Mouse (Mus musculus): ENCODE data around the gene Tbl1x. TPM values are rescaled to one million over a fixed set of nuclear protein-coding genes. Genes with fewer than 3 reads are reported as not detected.

Tbl1x gene
- polyA plus RNA-seq, 1 experiment from 2014 or later = 48.2 TPM

- no peak overlapping the region for H3K9ac ChIP-seq
- H3K9me3 ChIP-seq = no peaks in the 10 kb centered on the region
- H3K4me1 ChIP-seq = no peaks in the 10 kb centered on the region
- H3K36me3 ChIP-seq (replicated peaks) = no peaks in the 10 kb centered on the region
- H3K4me2 ChIP-seq = no peak overlapping the region
- no peaks in the 10 kb centered on the region for H3K27me3 ChIP-seq (replicated peaks)
- H3K27ac ChIP-seq = no peak overlapping the region
- ATAC-seq (replicated peaks) = no peak
- H3K4me3 ChIP-seq = no peak overlapping the region
- 85% methylated on average over 1 of the region's 1 CpGs for WGBS
These were observed 35.6 kb downstream of the Tbl1x start for GRCm38 (mm10) chrX:77546448-77546847.

GRCm38 (mm10) chrX:77548951-77549350 is 38.1 kb downstream of the Tbl1x start:
- Histone ChIP-seq H3K27me3 (replicated peaks) (no peaks in the 10 kb centered on the region), H3K4me2 (no peak overlapping the region), H3K4me1 (no peaks in the 10 kb centered on the region), H3K9me3 (no peaks in the 10 kb centered on the region), H3K36me3 (replicated peaks) (no peaks in the 10 kb centered on the region), H3K9ac (no peak overlapping the region), H3K27ac (no peak overlapping the region), H3K4me3 (no peak overlapping the region)
- 90% methylated on average over 1 of the region's 1 CpGs for WGBS
- ATAC-seq (replicated peaks) = no peak

- Histone ChIP-seq H3K9ac (no peak overlapping the region), H3K27ac (no peak overlapping the region), H3K4me2 (no peak overlapping the region), H3K9me3 (no peaks in the 10 kb centered on the region), H3K36me3 (replicated peaks) (no peaks in the 10 kb centered on the region), H3K4me1 (no peaks in the 10 kb centered on the region), H3K4me3 (no peak overlapping the region), H3K27me3 (replicated peaks) (no peaks in the 10 kb centered on the region)
- ATAC-seq (replicated peaks) = no peak
These were observed 39.6 kb downstream of the Tbl1x start for GRCm38 (mm10) chrX:77550388-77550787.

- Histone ChIP-seq H3K9ac (no peak overlapping the region), H3K4me2 (no peak overlapping the region), H3K4me1 (no peaks in the 10 kb centered on the region), H3K4me3 (no peak overlapping the region), H3K9me3 (no peaks in the 10 kb centered on the region), H3K27me3 (replicated peaks) (no peaks in the 10 kb centered on the region), H3K36me3 (replicated peaks) (no peaks in the 10 kb centered on the region), H3K27ac (no peak overlapping the region)
- no peak for ATAC-seq (replicated peaks)
These were observed 40.5 kb downstream of the Tbl1x start for GRCm38 (mm10) chrX:77551306-77551705.

GRCm38 (mm10) chrX:77552088-77552487 is 41.3 kb downstream of the Tbl1x start:
- no peak overlapping the region for H3K4me3 ChIP-seq
- H3K36me3 ChIP-seq (replicated peaks) = no peaks in the 10 kb centered on the region
- no peaks in the 10 kb centered on the region for H3K4me1 ChIP-seq
- H3K9ac ChIP-seq = no peak overlapping the region
- no peaks in the 10 kb centered on the region for H3K27me3 ChIP-seq (replicated peaks)
- no peak for ATAC-seq (replicated peaks)
- no peak overlapping the region for H3K4me2 ChIP-seq
- no peaks in the 10 kb centered on the region for H3K9me3 ChIP-seq
- no peak overlapping the region for H3K27ac ChIP-seq
- 85% methylated on average over 3 of the region's 3 CpGs for WGBS

- 81% methylated on average over 1 of the region's 1 CpGs for WGBS
- Histone ChIP-seq H3K4me1 (no peaks in the 10 kb centered on the region), H3K36me3 (replicated peaks) (no peaks in the 10 kb centered on the region), H3K27me3 (replicated peaks) (no peaks in the 10 kb centered on the region), H3K9ac (no peak overlapping the region), H3K4me3 (no peak overlapping the region), H3K9me3 (no peaks in the 10 kb centered on the region), H3K4me2 (no peak overlapping the region), H3K27ac (no peak overlapping the region)
- ATAC-seq (replicated peaks) = no peak
These were observed 45.2 kb downstream of the Tbl1x start for GRCm38 (mm10) chrX:77555985-77556384.

GRCm38 (mm10) chrX:77559199-77559881 is 48.5 kb downstream of the Tbl1x start:
- Histone ChIP-seq H3K4me1 (no peaks in the 10 kb centered on the region), H3K9me3 (no peaks in the 10 kb centered on the region), H3K27me3 (replicated peaks) (no peaks in the 10 kb centered on the region), H3K36me3 (replicated peaks) (no peaks in the 10 kb centered on the region), H3K4me2 (no peak overlapping the region), H3K9ac (no peak overlapping the region), H3K4me3 (no peak overlapping the region), H3K27ac (no peak overlapping the region)
- ATAC-seq (replicated peaks) = no peak

GRCm38 (mm10) chrX:77563616-77564015 is 52.8 kb downstream of the Tbl1x start:
- WGBS = 88% methylated on average over 2 of the region's 2 CpGs
- Histone ChIP-seq H3K4me3 (no peak overlapping the region), H3K4me1 (no peaks in the 10 kb centered on the region), H3K9ac (no peak overlapping the region), H3K9me3 (no peaks in the 10 kb centered on the region), H3K27ac (no peak overlapping the region), H3K36me3 (replicated peaks) (no peaks in the 10 kb centered on the region), H3K27me3 (replicated peaks) (no peaks in the 10 kb centered on the region), H3K4me2 (no peak overlapping the region)
- no peak for ATAC-seq (replicated peaks)

- 81% methylated on average over 1 of the region's 1 CpGs for WGBS
- Histone ChIP-seq H3K9ac (no peak overlapping the region), H3K4me1 (no peaks in the 10 kb centered on the region), H3K27me3 (replicated peaks) (no peaks in the 10 kb centered on the region), H3K27ac (no peak overlapping the region), H3K4me3 (no peak overlapping the region), H3K36me3 (replicated peaks) (no peaks in the 10 kb centered on the region), H3K9me3 (no peaks in the 10 kb centered on the region), H3K4me2 (no peak overlapping the region)
- no peak for ATAC-seq (replicated peaks)
These were observed 55.9 kb downstream of the Tbl1x start for GRCm38 (mm10) chrX:77566739-77567138.

GRCm38 (mm10) chrX:77568013-77568412 is 57.2 kb downstream of the Tbl1x start:
- H3K27me3 ChIP-seq (replicated peaks) = no peaks in the 10 kb centered on the region
- no peaks in the 10 kb centered on the region for H3K9me3 ChIP-seq
- no peak overlapping the region for H3K4me3 ChIP-seq
- H3K4me2 ChIP-seq = no peak overlapping the region
- ATAC-seq (replicated peaks) = no peak
- 14% methylated on average over 2 of the region's 2 CpGs for WGBS
- H3K36me3 ChIP-seq (replicated peaks) = no peaks in the 10 kb centered on the region
- no peak overlapping the region for H3K9ac ChIP-seq
- H3K27ac ChIP-seq = no peak overlapping the region
- H3K4me1 ChIP-seq = no peaks in the 10 kb centered on the region

- Histone ChIP-seq H3K9ac (no peak overlapping the region), H3K27me3 (replicated peaks) (no peaks in the 10 kb centered on the region), H3K4me1 (no peaks in the 10 kb centered on the region), H3K27ac (no peak overlapping the region), H3K9me3 (no peaks in the 10 kb centered on the region), H3K4me3 (no peak overlapping the region), H3K4me2 (no peak overlapping the region), H3K36me3 (replicated peaks) (no peaks in the 10 kb centered on the region)
- ATAC-seq (replicated peaks) = no peak
- 67% methylated on average over 1 of the region's 1 CpGs for WGBS
These were observed 62.9 kb downstream of the Tbl1x start for GRCm38 (mm10) chrX:77573743-77574142.

GRCm38 (mm10) chrX:77577108-77577507 is 66.3 kb downstream of the Tbl1x start:
- Histone ChIP-seq H3K36me3 (replicated peaks) (no peaks in the 10 kb centered on the region), H3K27me3 (replicated peaks) (no peaks in the 10 kb centered on the region), H3K27ac (no peak overlapping the region), H3K9ac (no peak overlapping the region), H3K4me2 (no peak overlapping the region), H3K4me3 (no peak overlapping the region), H3K4me1 (no peaks in the 10 kb centered on the region), H3K9me3 (no peaks in the 10 kb centered on the region)
- 74% methylated on average over 3 of the region's 3 CpGs for WGBS
- no peak for ATAC-seq (replicated peaks)

GRCm38 (mm10) chrX:77578172-77578571 is 67.4 kb downstream of the Tbl1x start:
- Histone ChIP-seq H3K36me3 (replicated peaks) (no peaks in the 10 kb centered on the region), H3K4me3 (no peak overlapping the region), H3K27me3 (replicated peaks) (no peaks in the 10 kb centered on the region), H3K4me2 (no peak overlapping the region), H3K27ac (no peak overlapping the region), H3K9ac (no peak overlapping the region), H3K9me3 (no peaks in the 10 kb centered on the region), H3K4me1 (no peaks in the 10 kb centered on the region)
- ATAC-seq (replicated peaks) = no peak
- WGBS = 13% methylated on average over 1 of the region's 1 CpGs
